Mouse (Mus musculus) G1E (cell line): ENCODE measurements around the gene Acadsb.

Experiments used
- CTCF ChIP-seq: IDR thresholded peaks from 2 replicates; pipeline ENCODE4 v1.5.1; 2012; ENCODE audit warnings: low read depth, low read length, inconsistent platforms, mixed read lengths
- GATA1 ChIP-seq: IDR thresholded peaks from 2 replicates; pipeline ENCODE4 v1.6.1; 2012; ENCODE audit warnings: borderline replicate concordance, low read length, inconsistent platforms, mixed read lengths
- GATA2 ChIP-seq: IDR thresholded peaks from 2 replicates; pipeline ENCODE4 v1.6.1; 2012; ENCODE audit warnings: low read depth, low read length, inconsistent platforms, borderline replicate concordance
- POLR2AphosphoS5 ChIP-seq: IDR thresholded peaks from 2 replicates; pipeline ENCODE4 v1.6.1; 2012; ENCODE audit warnings: low read depth, low read length, inconsistent platforms; ENCODE audit not compliant: insufficient replicate concordance
- TAL1 ChIP-seq: conservative IDR thresholded peaks from 2 replicates; pipeline ENCODE4 v1.6.1; 2012; ENCODE audit warnings: low read depth, low read length, inconsistent platforms, mixed read lengths

- no peak for TF ChIP-seq CTCF
- no peak for TF ChIP-seq TAL1
- no peak for TF ChIP-seq POLR2AphosphoS5
- TF ChIP-seq GATA2: no peak
- TF ChIP-seq GATA1: no peak
These were observed 21.8 kb downstream of the Acadsb start for GRCm38 (mm10) chr7:131432244-131432643.
